Mouse (Mus musculus) embryo, embryonic 10.5 days (tissue): ENCODE measurements at regions not wholly inside any gene's neighbourhood (a gene's known extent, or its start where the extent isn't known, plus 50 kb on each side); places are given as distances from the start of the nearest gene placed in this dataset.
A peak's percentile ranks its signal among the peaks of the same experiment; 100 is the strongest.

Experiments used
- DNase-seq: peaks from one replicate; pipeline ENCODE4 v3.0.0-alpha.2; 2015; ENCODE audit warnings: low spot score

- no peak for DNase-seq
These were observed 151.4 kb upstream of the Eomes start for GRCm38 (mm10) chr9:118326656-118327055.

- DNase-seq = no peak
These were observed 150.1 kb upstream of the Eomes start for GRCm38 (mm10) chr9:118327904-118328303.

- DNase-seq = no peak
These were observed 136.6 kb upstream of the Eomes start for GRCm38 (mm10) chr9:118341401-118341800.

- no peak for DNase-seq
These were observed 123.1 kb upstream of the Eomes start for GRCm38 (mm10) chr9:118354911-118355310.

DNA sequence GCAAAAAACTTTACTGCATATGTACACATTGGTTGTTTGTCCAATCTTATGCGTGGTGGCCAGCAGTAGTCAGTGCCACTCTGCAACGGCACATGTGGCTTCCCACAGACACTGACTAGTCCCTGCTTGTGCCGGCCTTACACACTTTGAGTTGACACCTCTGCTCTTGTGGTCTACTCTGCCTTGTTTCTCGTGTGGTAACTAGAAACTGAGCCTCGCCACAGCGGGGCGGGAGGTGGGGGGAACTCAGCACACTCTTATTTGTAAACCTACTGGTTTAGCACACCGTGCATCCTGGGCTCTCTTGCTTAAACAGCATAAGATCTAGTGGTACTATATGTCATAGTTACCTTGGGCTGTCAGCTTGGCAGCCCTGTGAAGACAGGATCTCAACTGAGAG is 120.6 kb upstream of the Eomes start:
- no peak for DNase-seq

- no peak for DNase-seq
These were observed 114.1 kb upstream of the Eomes start for GRCm38 (mm10) chr9:118363929-118364328.

DNA sequence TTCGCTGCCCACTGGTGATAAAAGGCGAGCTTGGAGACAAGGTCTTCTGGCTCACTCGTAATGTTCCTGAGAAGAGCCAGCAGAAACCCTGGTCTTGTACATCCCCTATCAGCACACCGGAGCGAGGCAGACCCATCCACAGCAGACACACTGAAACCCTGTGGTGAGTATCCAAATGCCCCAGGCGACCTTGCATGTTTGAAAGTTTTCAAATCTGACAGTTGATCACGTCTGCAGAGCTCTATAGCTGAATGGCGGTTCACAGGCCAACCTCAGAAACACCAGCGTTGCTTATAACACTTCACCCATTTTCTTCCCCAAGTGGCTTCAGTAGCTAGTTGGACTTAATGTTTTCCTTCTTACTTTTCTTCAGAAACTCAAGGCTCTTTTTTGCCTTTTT is 112.6 kb upstream of the Eomes start:
- DNase-seq = no peak

GRCm38 (mm10) chr9:118367314-118367713 is 110.7 kb upstream of the Eomes start:
- no peak for DNase-seq

- DNase-seq = no peak
These were observed 107.4 kb upstream of the Eomes start for GRCm38 (mm10) chr9:118370581-118370980.

GRCm38 (mm10) chr9:118374680-118375079 is 103.3 kb upstream of the Eomes start:
- DNase-seq = no peak

- no peak for DNase-seq
These were observed 99.0 kb upstream of the Eomes start for GRCm38 (mm10) chr9:118379055-118379454.

- DNase-seq = no peak
These were observed 95.5 kb upstream of the Eomes start for GRCm38 (mm10) chr9:118382532-118382931.

GRCm38 (mm10) chr9:118384610-118385009 is 93.4 kb upstream of the Eomes start:
- no peak for DNase-seq

- no peak for DNase-seq
These were observed 90.4 kb upstream of the Eomes start for GRCm38 (mm10) chr9:118387631-118388030.

DNA sequence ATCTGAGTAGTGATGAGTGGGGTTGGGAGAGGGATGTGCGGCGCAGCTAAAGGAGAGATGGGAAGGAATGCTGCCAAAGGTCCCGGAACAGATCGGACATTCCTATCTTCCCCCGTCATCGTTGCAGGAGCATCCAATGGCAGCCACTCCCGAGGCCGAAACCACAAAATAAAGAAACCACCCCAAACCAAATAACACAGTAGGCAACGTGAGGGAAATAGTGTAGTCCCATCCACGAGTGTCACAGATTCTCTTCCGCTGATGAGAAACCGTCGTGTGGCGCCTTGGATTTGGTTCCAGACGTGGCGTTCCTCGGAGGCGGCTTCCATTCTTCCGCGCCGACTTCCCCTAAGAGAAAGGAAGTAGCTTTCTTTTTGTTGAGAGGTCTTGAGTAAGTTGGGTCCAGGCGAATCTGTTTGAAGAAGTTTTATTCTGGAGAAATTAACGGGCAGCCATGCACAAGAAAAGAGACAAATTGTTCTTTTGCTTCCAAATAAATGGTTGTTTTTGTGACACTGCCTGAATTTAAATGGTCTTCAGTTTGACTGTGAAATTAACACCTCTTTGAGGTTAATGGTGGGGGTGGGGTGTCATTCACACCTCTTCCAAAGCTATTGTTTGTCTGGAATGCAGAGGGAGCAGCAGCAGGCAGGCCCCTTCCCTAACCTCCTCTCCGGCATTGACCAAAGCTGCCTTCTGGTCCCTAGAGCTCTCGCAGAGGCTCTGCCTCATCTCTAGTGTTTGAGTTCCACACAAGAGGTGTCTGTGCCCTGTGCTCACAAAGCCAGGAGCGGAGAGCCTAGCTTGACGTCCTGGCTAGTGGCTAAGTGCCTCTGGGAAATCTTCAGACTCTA is 88.3 kb upstream of the Eomes start:
- DNase-seq = peak; percentile 58

GRCm38 (mm10) chr9:118390679-118391078 is 87.3 kb upstream of the Eomes start:
- no peak for DNase-seq

- DNase-seq = no peak
These were observed 86.3 kb upstream of the Eomes start for GRCm38 (mm10) chr9:118391715-118392114.

DNA sequence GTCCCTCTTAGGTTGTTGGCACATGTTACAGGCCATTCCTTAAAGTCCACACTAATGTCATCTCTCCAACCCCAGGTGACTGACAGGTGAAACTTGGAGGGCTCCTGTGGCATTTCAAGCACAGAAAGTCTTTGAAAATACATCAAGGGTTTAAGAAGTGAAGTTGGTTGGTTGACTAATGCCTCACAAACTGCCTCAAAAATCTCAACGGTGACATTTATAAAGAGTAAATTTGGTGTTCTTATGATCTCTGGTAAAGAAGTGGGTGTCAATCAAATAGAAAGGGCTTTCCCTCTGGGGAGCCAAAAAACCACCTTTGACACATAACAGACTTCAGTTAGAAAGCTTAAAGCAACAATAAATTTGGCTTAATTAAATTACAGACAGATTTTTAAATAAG is 85.2 kb upstream of the Eomes start:
- no peak for DNase-seq

DNA sequence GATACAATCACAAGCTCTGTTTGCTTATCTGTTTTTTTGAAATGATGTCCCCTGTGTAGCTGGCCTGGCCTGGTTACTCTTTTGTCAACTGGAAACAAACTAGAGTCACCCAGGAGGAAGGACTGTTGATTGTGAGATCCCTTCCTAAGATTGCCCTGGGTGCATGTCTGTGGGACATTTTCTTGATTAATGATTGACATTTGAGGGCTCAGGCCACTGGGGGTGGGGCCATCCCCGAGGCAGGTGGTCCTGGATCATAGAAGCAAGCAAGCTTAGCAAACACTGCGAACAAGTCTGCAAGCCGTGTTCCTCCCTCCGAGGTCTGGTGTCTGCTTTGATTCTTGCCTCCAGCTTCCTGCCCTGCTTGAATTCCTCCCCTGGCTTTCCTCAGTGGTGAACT is 84.4 kb upstream of the Eomes start:
- DNase-seq = no peak

DNA sequence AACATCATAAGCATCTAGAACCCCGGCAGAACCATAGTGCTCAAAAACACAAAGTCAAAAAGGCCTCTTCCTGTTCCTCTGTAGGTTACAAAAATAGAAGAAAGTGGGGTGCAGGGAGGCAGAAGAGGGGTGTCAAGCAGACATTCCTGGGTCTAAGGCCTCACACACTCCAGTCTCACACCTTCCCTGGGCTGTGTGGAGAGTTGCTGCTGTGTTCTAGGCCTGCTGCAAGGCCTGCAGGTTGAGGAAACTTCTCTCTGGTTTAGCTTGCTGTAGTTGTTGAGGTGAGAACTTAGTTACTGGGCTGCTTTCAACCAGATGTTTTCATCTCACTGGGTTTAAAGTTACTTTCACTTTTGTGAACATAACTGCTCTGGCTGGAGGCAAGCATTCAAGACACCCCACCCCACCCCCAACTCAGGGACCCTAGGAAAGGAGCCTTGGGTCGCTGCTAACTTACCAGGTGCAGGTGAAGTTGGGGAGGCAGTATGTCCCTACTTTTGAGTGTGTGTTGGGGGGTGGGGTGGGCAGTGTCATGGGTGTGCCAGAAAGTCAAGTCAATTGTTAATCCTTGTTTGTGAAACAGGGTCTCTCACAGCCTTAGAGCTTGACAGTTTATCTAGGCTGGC is 81.5 kb upstream of the Eomes start:
- no peak for DNase-seq

DNA sequence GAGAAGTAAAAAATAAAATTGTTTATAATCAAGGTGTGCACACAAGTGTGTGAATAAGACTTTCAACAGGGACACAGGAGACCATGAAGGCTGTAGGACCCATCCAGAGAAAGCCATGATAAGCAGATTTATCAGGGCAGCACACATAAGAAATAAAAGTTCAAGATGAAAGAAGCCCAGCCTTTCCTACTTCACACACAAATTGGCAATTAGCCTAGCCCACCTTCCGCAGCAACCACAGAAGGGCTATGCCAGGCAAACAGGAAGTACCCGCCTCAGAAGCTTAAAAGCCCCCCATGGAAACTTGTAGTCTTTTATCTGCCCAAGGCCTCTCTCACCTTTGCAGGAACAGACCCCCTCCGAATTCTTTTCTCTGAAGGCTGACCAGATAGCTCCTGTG is 77.5 kb upstream of the Eomes start:
- DNase-seq = no peak

- no peak for DNase-seq
These were observed 76.8 kb upstream of the Eomes start for GRCm38 (mm10) chr9:118401170-118401569.

DNA sequence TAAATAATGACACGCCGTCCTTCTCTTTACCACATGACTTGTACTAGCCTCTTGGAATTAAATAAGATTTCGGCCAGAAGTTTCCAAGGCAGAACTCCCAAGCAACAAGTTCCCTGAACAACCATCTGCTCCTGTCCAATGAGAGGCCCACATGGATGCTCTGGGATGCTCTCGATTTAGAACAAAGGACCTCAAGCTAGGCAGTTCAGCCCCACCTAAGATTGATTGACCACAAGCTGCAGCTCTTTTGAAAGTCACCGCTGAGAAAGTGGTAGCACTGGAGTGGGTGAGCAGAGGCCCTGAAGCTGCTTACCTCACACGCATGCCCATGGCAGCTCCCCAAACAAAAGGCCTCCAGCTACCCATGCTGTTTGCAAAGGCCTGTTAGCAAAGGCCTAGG is 73.1 kb upstream of the Eomes start:
- DNase-seq = peak; percentile 18
